Mouse (Mus musculus) hindbrain, embryonic 13.5 days (tissue): ENCODE results near the gene Rab11b. TPM values are rescaled to one million over a fixed set of nuclear protein-coding genes. Genes with fewer than 3 reads are reported as not detected.

ENCODE experiments used
- ATAC-seq: fragments of 200-750 bp; cut with Nextera tagmentation; 2 replicates; pipeline ENCODE4 v1.8.0; 2017; ENCODE audit warnings: moderate TSS enrichment; ENCODE audit not compliant: low FRiP score
- H3K27ac ChIP-seq: fragments of 300-500 bp; sonication (generic); 2 replicates; pipeline ENCODE4 v1.5.1; 2015; ENCODE audit warnings: inconsistent platforms, mild to moderate bottlenecking, moderate library complexity
- H3K27me3 ChIP-seq: fragments of 300-500 bp; sonication (generic); 2 replicates; pipeline ENCODE4 v1.6.1; 2015; ENCODE audit warnings: mild to moderate bottlenecking, inconsistent platforms
- H3K36me3 ChIP-seq: fragments of 300-500 bp; sonication (generic); 2 replicates; pipeline ENCODE4 v1.6.1; 2015; ENCODE audit warnings: mild to moderate bottlenecking, inconsistent platforms
- H3K4me1 ChIP-seq: fragments of 300-500 bp; sonication (generic); replicated peaks from 2 replicates; pipeline ENCODE4 v1.6.1; 2015; ENCODE audit warnings: inconsistent platforms
- H3K4me2 ChIP-seq: fragments of 300-500 bp; sonication (generic); 2 replicates; pipeline ENCODE4 v1.6.1; 2015; ENCODE audit warnings: inconsistent platforms, mild to moderate bottlenecking, moderate library complexity
- H3K4me3 ChIP-seq: fragments of 300-500 bp; sonication (generic); 2 replicates; pipeline ENCODE4 v1.5.1; 2015; ENCODE audit warnings: mild to moderate bottlenecking, inconsistent platforms
- H3K9ac ChIP-seq: fragments of 300-500 bp; sonication (generic); 2 replicates; pipeline ENCODE4 v1.6.1; 2015; ENCODE audit warnings: mild to moderate bottlenecking, inconsistent platforms
- H3K9me3 ChIP-seq: fragments of 300-500 bp; sonication (generic); 2 replicates; pipeline ENCODE4 v1.6.1; 2016; ENCODE audit warnings: inconsistent platforms
- WGBS: fragments of 180-500 bp; shearing (Covaris S2); methylation state at CpG from one replicate; pipeline ENCODE4 v1.1.7; 2015; 5-methylcytosine and 5-hydroxymethylcytosine counted together
- polyA plus RNA-seq: library from polyadenylated mRNA; unstranded; fragments of >200 nt; fragmentation: Nextera tagmentation; extraction: Ambion mirVana; gene quantifications from 2 replicates; pipeline ENCODE4 v1.2.1, GENCODE M21; 2015

Gene Rab11b
- polyA plus RNA-seq, 1 experiment from 2014 or later, result 494 TPM

DNA sequence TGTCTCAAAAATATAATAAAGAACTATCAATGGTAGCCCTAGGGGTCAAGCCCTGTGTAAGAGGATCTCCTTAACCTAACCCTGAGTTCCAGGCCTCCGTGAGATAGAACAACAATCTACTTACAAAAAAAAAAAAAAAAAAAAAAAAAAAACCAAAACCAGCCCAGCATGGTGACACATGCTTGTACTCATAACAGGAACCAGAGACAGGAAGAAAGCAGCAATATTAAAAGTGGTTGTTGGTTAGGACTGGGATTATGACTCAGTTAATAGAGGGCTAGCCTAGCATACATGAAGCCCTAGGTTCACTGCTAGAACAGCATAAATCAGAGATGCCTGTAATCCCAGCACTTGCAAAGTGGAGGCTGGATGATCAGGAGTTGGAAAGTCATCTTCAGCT is 58.2 kb downstream of the Rab11b start:
- 81% methylated on average over 1 of the region's 1 CpGs for WGBS
- Histone ChIP-seq H3K9ac (no peak overlapping the region), H3K36me3 (peaks cover 77% of the 10 kb centered on the region), H3K9me3 (no peaks in the 10 kb centered on the region), H3K4me3 (no peak overlapping the region), H3K4me1 (no peaks in the 10 kb centered on the region), H3K27ac (no peak overlapping the region), H3K4me2 (no peak overlapping the region), H3K27me3 (no peaks in the 10 kb centered on the region)
- ATAC-seq, result no peak

DNA sequence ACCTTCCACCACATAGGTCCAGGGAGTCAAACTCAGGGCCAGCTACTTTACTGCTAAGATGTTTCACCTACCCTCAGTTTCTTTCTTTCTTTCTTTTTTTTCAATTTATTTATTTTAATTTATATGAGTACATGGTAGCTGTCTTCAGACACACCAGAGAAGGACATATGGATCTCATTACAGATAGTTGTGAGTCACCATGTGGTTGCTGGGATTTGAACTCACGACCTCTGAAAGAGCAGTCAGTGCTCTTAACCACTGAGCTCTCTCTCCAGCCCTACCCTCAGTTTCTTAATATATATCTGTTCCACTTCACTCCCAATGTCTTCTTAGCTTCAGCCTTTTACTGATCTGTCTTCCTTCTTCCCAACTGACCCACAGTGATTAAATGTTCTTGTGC is 64.9 kb downstream of the Rab11b start:
- no peak for ATAC-seq
- Histone ChIP-seq H3K4me1 (no peaks in the 10 kb centered on the region), H3K36me3 (peaks cover 77% of the 10 kb centered on the region), H3K9me3 (no peaks in the 10 kb centered on the region), H3K4me3 (no peak overlapping the region), H3K9ac (no peak overlapping the region), H3K27me3 (no peaks in the 10 kb centered on the region), H3K4me2 (no peak overlapping the region), H3K27ac (no peak overlapping the region)
- WGBS, result 88% methylated on average over 1 of the region's 1 CpGs

Other genes with a start within 250 kb of the Rab11b start
- gene Adamts10, start 236.3 kb downstream of the Rab11b start, polyA plus RNA-seq, result 48.0 and 48.3 TPM in 2 replicates
- 1.8 and 2.4 TPM in 2 replicates for gene Myo1f, start 204.8 kb downstream of the Rab11b start, polyA plus RNA-seq
- 68.9 and 70.0 TPM in 2 replicates for gene Zfp414, start 131.4 kb downstream of the Rab11b start, polyA plus RNA-seq
- 0.49 and 0.83 TPM in 2 replicates for gene Pram1, start 122.5 kb downstream of the Rab11b start, polyA plus RNA-seq
- gene Hnrnpm, start 73.7 kb downstream of the Rab11b start, polyA plus RNA-seq, result 241 and 245 TPM in 2 replicates
- gene March2, start 41.9 kb downstream of the Rab11b start, polyA plus RNA-seq, result 68.4 and 69.1 TPM in 2 replicates
- 23.5 and 24.7 TPM in 2 replicates for gene Angptl4, start 21.3 kb upstream of the Rab11b start, polyA plus RNA-seq
- gene Kank3, start 50.0 kb upstream of the Rab11b start, polyA plus RNA-seq, result 37.4 and 40.5 TPM in 2 replicates
- 683 and 734 TPM in 2 replicates for gene Rps28, start 64.0 kb upstream of the Rab11b start, polyA plus RNA-seq
- gene Ndufa7, start 64.0 kb upstream of the Rab11b start, polyA plus RNA-seq, result 497 and 540 TPM in 2 replicates
- gene Cd320, start 82.6 kb upstream of the Rab11b start, polyA plus RNA-seq, result 59.0 and 60.3 TPM in 2 replicates
- not detected in 2 replicates for gene Gm7029, start 113.3 kb upstream of the Rab11b start, polyA plus RNA-seq
- 1.8 and 2.1 TPM in 2 replicates for gene Kifc1, start 130.1 kb upstream of the Rab11b start, polyA plus RNA-seq
- 0.41 and 0.49 TPM in 2 replicates for gene Platr17, start 144.6 kb upstream of the Rab11b start, polyA plus RNA-seq
- 48.1 and 54.6 TPM in 2 replicates for gene Daxx, start 148.9 kb upstream of the Rab11b start, polyA plus RNA-seq
- gene Tapbp, start 155.4 kb upstream of the Rab11b start, polyA plus RNA-seq, result 26.8 and 29.2 TPM in 2 replicates
- gene Zbtb22, start 155.4 kb upstream of the Rab11b start, polyA plus RNA-seq, result 16.8 and 18.7 TPM in 2 replicates
- 56.7 and 56.9 TPM in 2 replicates for gene Rgl2, start 169.0 kb upstream of the Rab11b start, polyA plus RNA-seq
- 186 and 199 TPM in 2 replicates for gene Pfdn6, start 179.8 kb upstream of the Rab11b start, polyA plus RNA-seq
- 24.3 and 25.2 TPM in 2 replicates for gene Wdr46, start 180.1 kb upstream of the Rab11b start, polyA plus RNA-seq
- 12.2 TPM in 2 replicates for gene B3galt4, start 191.0 kb upstream of the Rab11b start, polyA plus RNA-seq
- gene Vps52, start 195.3 kb upstream of the Rab11b start, polyA plus RNA-seq, result 69.6 and 69.9 TPM in 2 replicates
- 928 and 950 TPM in 2 replicates for gene Rps18, start 195.5 kb upstream of the Rab11b start, polyA plus RNA-seq
- gene H2-K1, start 239.8 kb upstream of the Rab11b start, polyA plus RNA-seq, result 12.2 and 13.0 TPM in 2 replicates